Mouse (Mus musculus) left cerebral cortex, postnatal 36 days (tissue): ENCODE measurements at regions not wholly inside any gene's neighbourhood (a gene's known extent, or its start where the extent isn't known, plus 50 kb on each side); places are given as distances from the start of the nearest gene placed in this dataset.
A peak's percentile ranks its signal among the peaks of the same experiment; 100 is the strongest.
"Not testable (repeated sequence)": the region's sequence is repeated elsewhere in the genome, so short reads cannot be mapped to it uniquely, and the experiment has no call there.

Experiments used
- DNase-seq, 2 experiments: peaks; one replicate each; pipeline ENCODE4 v3.0.0; 2021 to 2022; ENCODE audit warnings: low spot score in 2 of 2, mixed read lengths in 1 of 2
- intact Hi-C: fragments of 180-260 bp; cut with DNase I; formaldehyde crosslinking; loops from one replicate; pipeline ENCODE4 v1.15.1; 2025

DNA sequence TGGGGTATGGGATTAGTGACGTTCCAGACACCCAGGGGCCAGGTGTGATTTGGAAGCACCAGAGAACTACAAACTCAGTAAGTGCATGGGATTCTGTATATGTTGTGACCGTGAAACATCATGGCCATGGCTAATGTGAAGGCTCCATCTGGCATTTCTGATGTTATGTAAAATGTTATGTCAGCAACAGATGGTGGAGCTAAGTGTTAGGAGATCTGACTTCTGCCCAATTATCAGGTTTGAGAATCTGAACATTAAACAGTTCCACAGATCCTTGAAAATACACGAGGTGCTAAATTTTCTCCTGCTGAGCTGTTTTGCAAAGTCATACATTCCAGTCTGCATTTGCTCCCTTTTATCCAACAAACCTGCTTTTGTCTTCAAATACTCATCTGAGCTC lies 223.6 kb upstream of the Egfl6 start:
- peak in 1 of 2 experiments; percentile 34 for DNase-seq
- intact Hi-C loops: no loop called here

- intact Hi-C loops: no loop called here
- peak in 1 of 2 experiments; percentile 16 for DNase-seq
Observed at GRCm38 (mm10) chrX:166808207-166808606, 222.7 kb upstream of the Egfl6 start.

DNA sequence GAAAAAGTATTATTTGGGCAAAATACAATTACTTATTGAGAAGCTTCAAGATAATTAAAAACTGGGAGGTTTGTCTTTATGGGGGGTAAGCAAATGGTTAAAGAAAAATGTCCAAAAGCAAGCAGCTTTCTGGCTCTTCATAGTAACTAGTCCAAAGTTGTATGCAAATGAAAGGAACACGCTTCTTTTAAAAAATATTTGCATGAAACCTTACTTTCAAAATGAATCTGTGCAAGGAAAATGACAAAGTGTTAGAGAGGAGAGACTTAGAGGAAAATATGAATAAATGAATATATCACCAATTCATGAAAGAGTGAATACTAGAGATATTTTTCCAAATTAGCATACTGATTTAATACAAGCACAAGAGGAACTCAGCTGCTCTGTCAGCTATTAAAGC lies 220.4 kb upstream of the Egfl6 start:
- DNase-seq: no peak
- intact Hi-C loops: no loop called here

DNA sequence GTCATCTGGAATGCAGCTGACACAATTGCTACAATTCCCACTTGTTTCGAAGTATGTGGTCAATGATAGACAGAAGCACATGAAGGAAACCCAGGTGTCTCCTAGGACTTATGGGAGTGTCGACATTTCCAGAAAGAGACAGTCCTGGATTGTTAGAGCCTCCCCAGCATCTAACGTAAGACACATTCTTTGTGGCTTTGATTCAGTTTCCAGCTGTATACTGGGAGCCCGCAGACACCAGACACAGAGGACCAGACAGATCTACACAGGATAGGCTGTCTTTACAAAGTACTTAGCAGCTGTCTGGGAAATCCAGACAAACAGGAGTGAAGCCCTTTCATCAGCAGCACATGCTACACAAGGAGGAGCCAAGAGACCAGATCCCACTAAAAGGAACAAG lies 220.0 kb upstream of the Egfl6 start:
- DNase-seq: no peak
- intact Hi-C loops: no loop called here

GRCm38 (mm10) chrX:166803246-166803645 lies 217.7 kb upstream of the Egfl6 start:
- intact Hi-C loops: no loop called here
- DNase-seq: no peak

GRCm38 (mm10) chrX:166801017-166801416 lies 215.5 kb upstream of the Egfl6 start:
- intact Hi-C loops: no loop called here
- no peak for DNase-seq

DNA sequence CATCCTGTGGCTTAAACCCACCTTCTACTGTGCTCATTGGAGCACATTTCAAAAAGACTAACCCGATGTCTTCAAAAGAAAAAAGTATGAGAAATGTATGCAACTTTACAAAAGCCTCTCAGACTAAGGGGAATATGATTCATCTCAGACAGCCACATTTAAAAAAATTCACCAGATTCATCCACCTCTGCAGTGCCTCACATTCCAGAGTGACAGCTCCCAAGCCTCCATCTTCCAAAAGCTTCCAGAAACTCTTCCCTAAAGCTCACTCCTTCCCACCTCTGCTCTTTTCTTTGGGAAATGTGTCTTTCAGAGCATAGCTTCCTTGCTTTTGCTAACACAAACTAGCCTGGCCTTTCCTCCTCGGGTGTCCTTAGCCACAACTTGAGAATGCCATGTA lies 210.1 kb upstream of the Egfl6 start:
- intact Hi-C loops: loop anchor here (5.0 to 10.0 kb wide), 2 partner anchors 133 to 409 kb away; partner anchors contain the start of gene Tmsb4x

DNA sequence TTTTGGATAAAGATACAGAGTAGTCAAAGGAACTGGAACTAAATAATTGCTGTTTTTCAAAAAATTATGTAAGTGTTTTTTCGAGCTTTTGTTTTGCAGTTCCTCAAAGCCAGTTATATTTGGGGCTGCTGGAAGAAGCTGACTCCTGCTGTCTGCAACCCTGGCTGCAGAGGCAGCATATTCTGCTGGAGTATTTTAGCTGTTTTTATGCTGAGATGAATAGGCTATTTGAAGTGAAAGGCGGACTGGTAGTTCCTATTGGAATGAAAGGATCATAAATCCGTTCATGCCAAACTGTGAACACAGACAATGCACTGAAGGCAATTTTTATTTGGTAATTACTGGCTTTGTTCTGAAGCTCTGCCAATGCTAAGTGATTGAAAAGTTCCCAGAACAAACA lies 203.5 kb upstream of the Egfl6 start:
- intact Hi-C loops: no loop called here
- DNase-seq: peak in 1 of 2 experiments; percentile 11

More for the DNA sequence above, 210.1 kb upstream of the Egfl6 start:
- DNase-seq: no peak

DNA sequence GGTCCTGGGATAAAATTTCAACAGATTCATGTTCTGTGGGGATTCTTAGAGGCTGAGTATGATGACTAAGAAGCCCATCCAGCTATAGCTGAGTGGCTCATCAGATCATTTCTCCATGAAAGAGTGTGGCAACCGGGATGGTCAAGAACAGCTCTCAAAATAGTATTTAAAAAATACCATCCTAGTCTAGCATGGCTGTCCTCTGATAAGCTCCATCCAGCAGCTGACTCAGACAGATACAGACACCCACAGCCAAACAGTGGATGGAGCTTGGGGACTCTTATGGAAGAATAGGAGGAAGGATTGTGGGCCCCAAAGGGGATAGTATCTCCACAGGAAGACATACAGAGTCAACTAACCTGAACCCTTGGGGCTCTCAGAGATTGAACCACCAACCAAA lies 201.6 kb upstream of the Egfl6 start:
- intact Hi-C loops, DNase-seq: not testable (repeated sequence)

DNA sequence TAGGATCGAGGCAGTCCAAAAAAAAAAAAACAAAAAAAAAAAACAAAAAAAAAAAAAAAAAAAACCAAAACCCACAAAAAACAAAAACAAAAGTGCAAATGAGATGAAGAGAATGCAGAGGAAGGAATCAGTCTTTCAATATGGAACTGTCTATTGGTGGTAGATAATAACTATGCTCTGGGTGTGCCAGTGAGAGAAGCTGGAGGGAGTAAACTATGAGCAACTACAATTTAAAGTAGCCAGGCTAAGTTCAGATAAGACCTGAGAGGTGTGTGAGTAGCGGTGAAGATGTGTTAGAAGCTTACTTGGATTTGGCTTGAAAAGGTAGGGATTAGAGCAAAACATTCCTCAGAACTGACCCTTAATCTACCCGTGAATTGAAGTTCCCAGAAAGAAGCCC lies 200.1 kb upstream of the Egfl6 start:
- DNase-seq: no peak
- intact Hi-C loops: no loop called here

DNA sequence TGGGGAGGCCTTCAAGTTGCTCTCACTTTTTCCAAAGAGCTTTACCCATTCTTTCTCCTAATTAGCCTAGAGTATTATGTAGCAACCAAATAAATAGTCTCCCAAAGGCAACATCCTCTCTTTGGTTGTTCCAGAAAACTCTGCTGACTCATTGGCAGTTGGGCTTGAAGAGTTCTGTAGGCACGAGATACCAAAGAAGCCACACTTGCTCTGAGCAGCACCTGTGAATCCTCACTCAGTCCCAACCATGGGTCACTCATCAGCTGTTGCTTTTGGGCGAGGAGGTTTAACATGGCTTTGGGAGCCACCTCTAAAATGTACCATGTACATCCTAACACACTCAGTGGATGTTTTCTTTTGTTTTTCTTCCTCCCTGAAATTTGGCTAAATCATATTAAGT lies 197.9 kb upstream of the Egfl6 start:
- intact Hi-C loops: no loop called here

GRCm38 (mm10) chrX:166779334-166780092 lies 194.0 kb upstream of the Egfl6 start:
- no peak for DNase-seq
- intact Hi-C loops: no loop called here

More for the DNA sequence above, 197.9 kb upstream of the Egfl6 start:
- DNase-seq: no peak

- intact Hi-C loops: no loop called here
- no peak for DNase-seq
Observed at GRCm38 (mm10) chrX:166773408-166773854, 187.9 kb upstream of the Egfl6 start.

DNA sequence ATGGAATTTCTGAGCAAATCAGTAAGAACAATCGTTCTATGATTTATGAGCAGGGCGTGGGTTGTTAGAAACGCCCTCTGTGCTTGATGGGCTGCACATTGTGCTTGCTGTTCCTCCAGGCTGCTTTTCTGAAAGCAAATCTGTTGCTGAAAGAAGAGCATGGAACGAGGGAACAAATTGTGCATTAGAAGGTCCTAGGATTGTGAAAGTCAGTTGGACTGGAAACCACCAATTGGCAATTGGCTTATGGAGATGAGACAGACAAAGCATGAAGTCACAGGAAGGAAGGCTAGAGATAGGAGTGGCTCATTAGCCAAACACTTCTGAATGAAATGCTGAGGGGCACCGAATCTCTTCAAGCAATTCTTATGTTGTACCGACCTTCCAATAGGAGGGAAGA lies 181.5 kb upstream of the Egfl6 start:
- intact Hi-C loops: no loop called here
- DNase-seq: no peak

- intact Hi-C loops: no loop called here
- DNase-seq: no peak
Observed at GRCm38 (mm10) chrX:166765647-166766046, 180.1 kb upstream of the Egfl6 start.

DNA sequence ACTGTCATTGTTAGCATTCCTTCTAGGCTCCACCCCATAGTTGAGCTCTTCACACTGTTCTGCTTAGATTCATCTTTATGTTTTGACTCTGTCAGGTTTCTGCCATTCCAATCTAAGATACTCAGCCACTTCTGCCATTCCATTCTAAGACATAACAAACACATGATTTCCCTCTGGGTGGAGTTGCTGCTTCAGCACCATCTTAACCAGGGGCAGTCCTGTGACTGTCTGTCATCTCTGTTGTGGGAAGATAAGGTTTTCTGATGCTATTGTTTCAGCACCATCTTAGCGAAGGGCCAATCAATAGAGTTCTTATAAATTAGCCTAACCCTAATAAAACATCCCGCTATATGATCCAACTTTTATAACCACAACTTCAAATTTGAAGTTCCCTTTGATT lies 176.6 kb upstream of the Egfl6 start:
- intact Hi-C loops: no loop called here
- DNase-seq: no peak

- intact Hi-C loops: no loop called here
- DNase-seq: no peak
Observed at GRCm38 (mm10) chrX:166757152-166757551, 171.6 kb upstream of the Egfl6 start.

- intact Hi-C loops: no loop called here
- no peak for DNase-seq
Observed at GRCm38 (mm10) chrX:166754967-166755654, 169.6 kb upstream of the Egfl6 start.

- intact Hi-C loops: no loop called here
- no peak for DNase-seq
Observed at GRCm38 (mm10) chrX:166749055-166749679, 163.6 kb upstream of the Egfl6 start.

GRCm38 (mm10) chrX:166731354-166731753 lies 145.8 kb upstream of the Egfl6 start:
- DNase-seq: peak; percentile 4 to 11
- intact Hi-C loops: no loop called here

DNA sequence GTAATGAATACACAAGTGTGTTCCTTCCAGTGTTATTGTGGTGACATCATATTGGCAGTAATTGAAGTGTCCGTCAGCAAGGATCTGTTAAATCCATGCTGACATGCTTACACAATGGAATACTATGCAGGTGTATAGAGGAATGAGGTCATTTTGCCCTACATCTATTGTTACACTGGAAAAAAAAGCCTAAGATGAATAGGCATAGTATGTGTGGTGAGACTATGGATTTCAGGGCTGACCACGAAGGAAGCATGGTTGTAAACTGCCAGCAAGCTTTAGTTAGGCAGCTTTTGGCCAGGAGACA lies 143.1 kb upstream of the Egfl6 start:
- intact Hi-C loops: no loop called here
- no peak for DNase-seq
